Mouse (Mus musculus) cerebellum, adult 2 months (tissue): Measurements from ENCODE around the gene Zfp804b. TPM values are rescaled to one million over a fixed set of nuclear protein-coding genes. Genes with fewer than 3 reads are reported as not detected.

ENCODE experiments used
- DNase-seq, 2 experiments: peaks; one replicate each; pipeline ENCODE4 v3.0.0; 2021
- H3K27ac ChIP-seq: fragments of 200-500 bp; 2 replicates; pipeline ENCODE4 v1.5.1; 2012; ENCODE audit warnings: low read length, control low read depth, inconsistent platforms; ENCODE audit not compliant: insufficient read depth
- H3K27me3 ChIP-seq: fragments of 200-500 bp; 2 replicates; pipeline ENCODE4 v1.6.1; 2012; ENCODE audit warnings: inconsistent platforms, mild to moderate bottlenecking, low read length, moderate library complexity; ENCODE audit not compliant: control insufficient read depth, insufficient read depth
- H3K4me1 ChIP-seq: fragments of 200-500 bp; 2 replicates; pipeline ENCODE4 v1.6.1; 2011; ENCODE audit warnings: low read length; ENCODE audit not compliant: control insufficient read depth, insufficient read depth
- H3K4me3 ChIP-seq: fragments of 200-500 bp; replicated peaks from 2 replicates; pipeline ENCODE3; 2011; ENCODE audit warnings: mild to moderate bottlenecking, low read depth, low read length, control low read depth; ENCODE audit not compliant: insufficient read depth
- CTCF ChIP-seq: fragments of 200-500 bp; IDR thresholded peaks from 2 replicates; pipeline ENCODE4 v1.5.1; 2011; ENCODE audit warnings: low read depth, mild to moderate bottlenecking, control low read depth, low read length, moderate library complexity, borderline replicate concordance; ENCODE audit not compliant: insufficient read depth
- POLR2A ChIP-seq: fragments of 200-500 bp; IDR thresholded peaks from 2 replicates; pipeline ENCODE4 v1.6.1; 2011; ENCODE audit warnings: low read length, control low read depth, borderline replicate concordance; ENCODE audit not compliant: insufficient read depth
- WGBS: fragments of 180-500 bp; shearing (Covaris S2); methylation state at CpG from one replicate; pipeline ENCODE4 v1.1.7; 2018; 5-methylcytosine and 5-hydroxymethylcytosine counted together
- polyA plus RNA-seq: library from polyadenylated mRNA; depleted of rRNA; stranded (reverse); fragments of >200 nt; gene quantifications from 2 replicates; pipeline ENCODE4 v1.2.3, GENCODE M21; 2012

Zfp804b gene
- polyA plus RNA-seq, 1 experiment, result 0.11 TPM

DNA sequence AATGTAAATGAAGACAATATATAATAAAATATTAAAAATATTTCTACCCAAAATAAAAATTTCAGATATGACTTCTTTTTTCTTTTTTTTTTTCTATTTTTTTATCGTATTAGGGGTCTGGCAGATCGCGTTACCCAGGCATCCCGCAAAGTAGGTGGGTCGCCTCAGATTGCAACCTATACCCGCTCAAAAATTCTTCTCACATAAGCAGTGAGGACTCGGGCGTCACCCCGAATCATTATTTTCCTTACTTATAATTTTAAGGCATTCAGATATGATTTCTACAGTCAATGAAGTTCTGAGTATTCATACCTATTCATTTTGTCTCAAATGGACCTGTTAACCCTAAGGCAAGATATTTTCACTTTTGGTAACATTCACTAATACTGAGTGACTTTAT is 167.0 kb downstream of the Zfp804b start:
- WGBS, result 92% methylated on average over 9 of the region's 9 CpGs
- H3K4me1 ChIP-seq, result no peaks in the 10 kb centered on the region
- TF ChIP-seq CTCF (no peak), POLR2A (no peak)
- DNase-seq, result no peak
- H3K27me3 ChIP-seq, result no peaks in the 10 kb centered on the region
- H3K27ac ChIP-seq, result no peak overlapping the region
- H3K4me3 ChIP-seq, result no peak overlapping the region

DNA sequence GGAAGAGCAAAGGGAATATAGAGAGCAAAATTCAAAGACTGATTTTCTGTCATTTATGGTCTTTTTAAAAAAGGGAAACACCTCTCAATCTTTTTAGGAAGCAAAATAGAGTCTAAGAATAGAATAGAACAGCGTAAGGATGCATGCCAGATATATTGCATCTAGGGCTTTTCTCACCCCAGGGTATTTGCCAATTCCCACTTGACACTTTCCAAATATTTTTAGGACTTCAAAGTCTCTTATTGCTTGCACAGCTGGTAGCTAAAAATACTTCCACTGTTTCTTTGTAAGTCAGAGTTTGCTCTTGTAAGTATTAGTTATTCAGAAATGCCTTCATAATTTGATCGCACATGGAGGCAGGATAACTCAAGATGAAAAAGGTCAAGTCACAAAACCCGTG is 204.9 kb downstream of the Zfp804b start:
- TF ChIP-seq POLR2A (no peak), CTCF (no peak)
- Histone ChIP-seq H3K4me1 (no peaks in the 10 kb centered on the region), H3K27ac (no peak overlapping the region), H3K27me3 (no peaks in the 10 kb centered on the region), H3K4me3 (no peak overlapping the region)
- 61% methylated on average over 3 of the region's 3 CpGs for WGBS
- no peak for DNase-seq

DNA sequence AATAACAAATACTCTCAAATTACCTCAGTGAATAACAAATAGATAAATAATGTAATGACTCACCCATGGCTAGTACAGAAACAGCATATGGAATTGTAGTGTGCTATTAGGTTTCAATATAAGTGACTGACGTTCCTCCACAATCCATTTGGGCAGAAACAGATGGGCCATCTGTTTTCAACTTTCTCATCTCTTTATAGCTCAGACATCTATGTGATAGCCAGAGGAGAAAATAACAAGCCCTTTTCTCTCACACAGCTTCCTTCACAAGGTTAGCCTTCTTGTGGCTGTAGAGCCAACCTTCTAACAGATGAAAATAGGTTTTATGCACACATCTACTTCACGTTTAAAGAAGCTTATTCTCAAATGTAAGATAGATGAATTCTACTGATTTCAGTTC is 242.2 kb downstream of the Zfp804b start:
- H3K27ac ChIP-seq, result no peak overlapping the region
- DNase-seq, result no peak
- 29% methylated on average over 2 of the region's 2 CpGs for WGBS
- no peak overlapping the region for H3K4me3 ChIP-seq
- H3K27me3 ChIP-seq, result no peaks in the 10 kb centered on the region
- no peak for TF ChIP-seq CTCF
- no peak for TF ChIP-seq POLR2A
- no peaks in the 10 kb centered on the region for H3K4me1 ChIP-seq

DNA sequence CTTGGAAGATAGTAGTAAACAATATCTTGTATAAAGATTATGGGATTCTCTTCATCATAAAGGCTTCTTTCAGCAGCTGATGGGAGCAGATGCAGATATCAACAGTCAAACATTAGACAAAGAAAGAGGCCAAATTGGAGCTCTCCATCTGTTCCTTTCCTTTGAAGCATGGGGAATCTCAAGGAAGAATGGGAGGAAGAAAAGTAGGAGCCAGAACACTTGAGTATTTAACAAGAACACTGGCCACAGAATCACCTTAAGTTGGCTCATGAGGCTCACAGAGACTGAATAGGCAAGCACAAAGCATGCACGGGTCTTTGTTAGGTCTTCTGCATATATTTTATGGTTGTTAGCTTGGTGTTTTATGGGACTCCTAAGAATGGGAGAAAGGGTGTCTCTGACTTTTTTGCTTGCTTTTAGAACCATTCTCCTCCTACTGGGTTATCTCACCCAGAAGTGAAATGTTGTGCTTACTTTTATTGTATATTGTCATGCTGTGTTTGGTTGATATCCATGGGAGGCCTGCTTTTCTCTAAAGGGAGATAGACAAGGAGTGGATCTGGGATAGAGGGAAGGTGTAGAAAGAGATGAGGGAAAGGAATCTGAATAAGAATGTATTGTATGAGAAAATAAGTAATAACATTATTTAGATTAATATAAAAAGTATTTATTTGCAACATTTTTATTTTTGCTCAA is 270.5 kb downstream of the Zfp804b start:
- Histone ChIP-seq H3K4me3 (no peak overlapping the region), H3K4me1 (no peaks in the 10 kb centered on the region), H3K27me3 (no peaks in the 10 kb centered on the region), H3K27ac (no peak overlapping the region)
- TF ChIP-seq POLR2A (no peak), CTCF (no peak)
- WGBS, result 12% methylated on average over 1 of the region's 1 CpGs
- no peak for DNase-seq

DNA sequence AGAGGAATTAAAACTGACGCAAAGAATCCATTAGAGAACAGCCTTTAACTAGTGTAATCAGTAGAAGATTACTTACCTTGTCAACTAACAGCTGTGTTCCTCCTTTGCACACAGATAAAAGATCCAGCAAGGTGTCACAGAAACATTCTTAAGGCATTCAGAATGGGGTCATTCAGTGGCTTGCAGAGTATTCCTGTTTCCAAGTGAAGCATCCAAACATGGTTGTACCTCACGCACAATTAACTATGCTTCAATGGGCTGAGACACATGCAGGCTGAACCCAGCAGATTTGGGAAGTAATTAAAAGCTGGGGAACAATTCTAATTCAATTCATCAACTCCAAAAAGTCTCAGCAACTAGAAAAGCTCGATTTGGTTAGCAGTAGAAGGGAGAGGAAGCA is 337.1 kb downstream of the Zfp804b start:
- Histone ChIP-seq H3K4me3 (no peak overlapping the region), H3K27me3 (no peaks in the 10 kb centered on the region), H3K4me1 (no peaks in the 10 kb centered on the region), H3K27ac (no peak overlapping the region)
- TF ChIP-seq POLR2A (no peak), CTCF (no peak)
- 33% methylated on average over 3 of the region's 3 CpGs for WGBS
- no peak for DNase-seq

DNA sequence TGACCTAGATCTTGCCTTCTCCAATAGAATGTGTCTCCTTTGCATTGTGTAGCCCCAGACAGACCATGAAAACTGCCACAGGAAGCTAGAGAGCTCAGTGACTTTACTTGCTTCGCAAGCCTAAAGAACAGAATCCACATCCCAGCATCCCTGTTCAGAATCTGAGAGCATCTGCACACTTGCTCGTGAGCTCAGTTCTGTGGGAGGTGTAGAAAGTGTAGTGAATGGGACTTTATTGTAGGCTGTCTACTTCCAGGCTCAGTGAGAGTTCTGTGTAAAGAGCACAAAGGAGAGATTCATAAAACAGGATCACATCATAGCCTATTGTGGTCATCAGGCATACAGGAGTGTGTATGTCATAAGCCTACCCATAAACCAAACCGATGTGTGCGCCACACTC is 360.6 kb downstream of the Zfp804b start:
- TF ChIP-seq CTCF (no peak), POLR2A (no peak)
- Histone ChIP-seq H3K4me1 (no peaks in the 10 kb centered on the region), H3K27ac (no peak overlapping the region), H3K27me3 (no peaks in the 10 kb centered on the region), H3K4me3 (no peak overlapping the region)
- DNase-seq, result no peak
- WGBS, result 88% methylated on average over 4 of the region's 4 CpGs

DNA sequence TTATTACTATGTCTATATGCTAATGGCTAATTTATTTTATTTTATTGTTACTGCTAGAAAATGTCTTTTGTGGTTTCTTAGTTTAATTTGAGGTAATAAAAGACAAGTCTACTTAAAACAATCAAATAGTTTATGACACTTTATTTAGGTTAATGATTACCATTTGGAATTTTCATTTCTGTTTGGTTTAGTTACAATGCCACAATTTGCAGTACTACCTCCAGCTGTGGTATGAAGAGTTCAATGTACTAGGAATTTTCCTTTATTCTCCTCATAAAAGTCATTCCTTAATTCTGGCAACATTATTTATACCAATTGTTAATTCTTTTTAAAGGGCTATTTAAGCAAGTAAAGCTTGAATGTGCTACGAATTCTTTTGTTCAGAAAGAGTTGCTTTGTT is 409.7 kb downstream of the Zfp804b start:
- Histone ChIP-seq H3K27me3 (no peaks in the 10 kb centered on the region), H3K27ac (no peak overlapping the region), H3K4me1 (no peaks in the 10 kb centered on the region), H3K4me3 (no peak overlapping the region)
- no peak for DNase-seq
- WGBS, result 87% methylated on average over 1 of the region's 1 CpGs
- TF ChIP-seq CTCF (no peak), POLR2A (no peak)

DNA sequence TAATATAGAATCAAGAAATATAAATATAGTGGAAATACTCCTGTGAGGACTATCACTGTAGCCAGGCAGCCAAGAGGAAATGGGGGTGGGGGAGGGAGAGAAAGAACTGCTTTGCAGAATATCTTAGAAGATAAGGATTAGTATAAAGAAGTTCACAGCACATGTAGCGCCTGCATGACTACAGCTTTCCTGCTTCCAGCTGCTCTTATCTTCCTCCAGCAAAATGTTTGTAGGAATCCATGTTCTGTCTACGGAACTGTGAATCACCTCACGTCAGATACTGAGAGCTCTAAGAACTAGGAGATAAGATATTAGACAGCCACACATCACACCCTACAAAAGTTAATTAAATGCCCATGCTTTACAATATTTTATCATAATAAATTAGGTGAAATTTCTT is 433.3 kb downstream of the Zfp804b start:
- TF ChIP-seq CTCF (no peak), POLR2A (no peak)
- WGBS, result 93% methylated on average over 3 of the region's 3 CpGs
- no peaks in the 10 kb centered on the region for H3K4me1 ChIP-seq
- H3K4me3 ChIP-seq, result no peak overlapping the region
- no peaks in the 10 kb centered on the region for H3K27me3 ChIP-seq
- H3K27ac ChIP-seq, result no peak overlapping the region
- no peak for DNase-seq

DNA sequence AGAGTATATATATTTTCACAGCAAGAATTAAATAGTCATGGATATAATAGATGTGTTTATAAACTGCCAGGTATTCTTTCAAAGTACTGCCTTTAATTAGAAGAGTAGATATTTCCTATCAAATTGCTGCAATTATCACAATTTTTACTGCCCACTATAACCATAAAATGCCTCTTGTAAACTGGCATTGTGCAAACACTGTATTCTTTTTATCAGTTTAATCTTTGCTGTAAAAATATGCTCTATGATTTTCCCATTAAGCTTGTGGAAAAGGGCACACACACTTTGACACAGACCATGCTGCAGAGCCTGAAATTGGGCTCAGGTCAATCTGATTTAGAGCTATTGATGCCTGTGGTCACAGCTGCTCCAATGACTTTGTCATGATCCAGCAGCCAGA is 463.2 kb downstream of the Zfp804b start:
- no peak for DNase-seq
- Histone ChIP-seq H3K27ac (no peak overlapping the region), H3K27me3 (no peaks in the 10 kb centered on the region), H3K4me3 (no peak overlapping the region), H3K4me1 (no peaks in the 10 kb centered on the region)
- no peak for TF ChIP-seq CTCF
- no peak for TF ChIP-seq POLR2A
